In genomic region chr8:117700699-117701098, GRCm38 (mm10) we compare ENCODE assay signal across 19 mouse cellular contexts. TPM values are rescaled to one million over a fixed set of nuclear protein-coding genes. Genes with fewer than 3 reads are reported as not detected.
DNase-seq lines count a peak whose midpoint lies in the region; ATAC-seq and TF ChIP-seq lines count a peak whose summit lies in the region.
"Had no signal": no experiment of that assay in that cellular context is flagged by ENCODE, and none has a peak within 500 bp of the region (broad histone marks: within the 10 kb centered on the region; RNA-seq: fewer than 3 reads in every experiment).

No protein-coding gene starts in this region.

- no peak for TF ChIP-seq CTCF in liver, adult 2 months (IDR thresholded peaks at IDR 0.05; ENCODE audit: low read depth, low read length)

- TF ChIP-seq POLR2A in liver, adult 2 months (IDR thresholded peaks at IDR 0.05; ENCODE audit: extremely low read depth, insufficient read depth, low read length) = no peak

- H3K27ac ChIP-seq in liver, adult 2 months (replicated peaks; ENCODE audit: insufficient read depth, low read depth, low read length) = peak overlapping the region; percentile 98
- H3K27ac ChIP-seq: embryonic facial prominence, embryonic 12.5 days; hindbrain, embryonic 12.5 days had no signal

- peak; percentile 82 for ATAC-seq in megakaryocyte progenitor cell, adult 5-6 weeks (replicated peaks; ENCODE audit: poor library complexity)

- WGBS in liver, adult 2 months = 15% methylated on average over 8 of the region's 8 CpGs

- no peaks in the 10 kb centered on the region for H3K36me3 ChIP-seq in liver, adult 2 months (ENCODE audit: control insufficient read depth, insufficient read depth, low read length)
- H3K36me3 ChIP-seq: embryonic facial prominence, embryonic 12.5 days; hindbrain, embryonic 12.5 days had no signal

- DNase-seq in heart, adult 11 months = peak; percentile 77
- no peak for DNase-seq in heart, postnatal 25 days (ENCODE audit: low spot score)
- peak; percentile 77 for DNase-seq in ZHBTc4 (ENCODE audit: low read depth, low spot score)
- DNase-seq in liver, adult 2 months (ENCODE audit: extremely low read depth, low read depth, low spot score) = peak; percentile 98
- DNase-seq in right cerebral cortex, postnatal 4 days = no peak
- no peak for DNase-seq in layer of hippocampus, adult 18-20 months (ENCODE audit: low spot score in 2 of 2)
- no peak for DNase-seq in heart, postnatal 4 days
- DNase-seq: cerebellum, postnatal 36 days; gastrocnemius, postnatal 36 days; lung, adult 18-20 months; retina, postnatal 1 day; spleen, adult 18-20 months; thymus, postnatal 4 days had no signal

- H3K4me1 ChIP-seq in liver, adult 2 months (ENCODE audit: control insufficient read depth, insufficient read depth, low read length) = peaks cover 13% of the 10 kb centered on the region; the same call in 1 of the 2 replicates

- peak overlapping the region; percentile 71 for H3K4me3 ChIP-seq in liver, adult 2 months (ENCODE audit: insufficient read depth, low read depth, low read length)
- H3K4me3 ChIP-seq: embryonic facial prominence, embryonic 12.5 days; hindbrain, embryonic 12.5 days had no signal

- peak overlapping the region; percentile 95 for H3K9ac ChIP-seq in liver, adult 2 months (ENCODE audit: low read depth, low read length)
- H3K9ac ChIP-seq: embryonic facial prominence, embryonic 12.5 days; hindbrain, embryonic 12.5 days had no signal

- H3K27me3 ChIP-seq in liver, adult 2 months (ENCODE audit: control insufficient read depth, insufficient read depth, low read length) = no peaks in the 10 kb centered on the region
- H3K27me3 ChIP-seq: embryonic facial prominence, embryonic 12.5 days; hindbrain, embryonic 12.5 days had no signal

- intact Hi-C loops in heart, postnatal 25 days (cut with DNase I) = no loop called here

- H3K79me2 ChIP-seq in liver, adult 2 months (ENCODE audit: control insufficient read depth, insufficient read depth, low read length) = peaks cover 12% of the 10 kb centered on the region; the same call in 1 of the 2 replicates

RNA-seq across cellular contexts. Expression of gene Hsd17b2, which starts 1.0 kb away (rescaled TPM):
- total RNA-seq in heart, postnatal 25 days (2021) = not detected
- 228 and 380 TPM in 2 replicates for total RNA-seq in liver, adult 2 months (2014; rRNA removed)
- polyA plus RNA-seq in liver, adult 2 months (2012; rRNA removed) = 234 and 259 TPM in 2 replicates
- total RNA-seq in megakaryocyte progenitor cell, adult 5-6 weeks (2015) = not detected in 2 replicates
- not detected in 2 replicates for total RNA-seq in megakaryocyte progenitor cell, adult 5-6 weeks (2017)
- total RNA-seq in layer of hippocampus, adult 18-20 months (2021) = under 1 TPM in 1 of 2 experiments, not detected in 1; 0.69 TPM
- total RNA-seq in heart, postnatal 4 days (2021) = not detected
- total RNA-seq: gastrocnemius, postnatal 36 days; layer of hippocampus, postnatal 14 days; megakaryocyte-erythroid progenitor cell, adult 5-6 weeks had no signal
- polyA plus RNA-seq: embryonic facial prominence, embryonic 12.5 days; heart, embryonic 14.5 days; hindbrain, embryonic 12.5 days had no signal

RNA-seq across cellular contexts. Expression of gene Sdr42e1, which starts 27.2 kb away (rescaled TPM):
- total RNA-seq in heart, postnatal 25 days (2021) = 1 to 10 TPM; 2.2 to 2.4 TPM
- total RNA-seq in liver, adult 2 months (2014; rRNA removed) = 56.5 and 77.6 TPM in 2 replicates
- 124 and 131 TPM in 2 replicates for polyA plus RNA-seq in liver, adult 2 months (2012; rRNA removed)
- total RNA-seq in megakaryocyte progenitor cell, adult 5-6 weeks (2015) = 3.4 and 4.2 TPM in 2 replicates
- 4.4 and 5.1 TPM in 2 replicates for total RNA-seq in megakaryocyte progenitor cell, adult 5-6 weeks (2017)
- 1 to 10 TPM; 3.9 to 6.1 TPM for total RNA-seq in layer of hippocampus, adult 18-20 months (2021)
- 1 to 10 TPM in 1 of 2 experiments, under 1 TPM in 1; 0.67 to 1.0 TPM for total RNA-seq in heart, postnatal 4 days (2021)

Comparison
In these comparisons a context has a peak if more than half of its experiments do, and no peak if none do; other contexts are left out.
1. DNase-seq: peak in heart, adult 11 months (single experiment), ZHBTc4 (single experiment) and liver, adult 2 months (single experiment); none in heart, postnatal 25 days (single experiment), right cerebral cortex, postnatal 4 days (single experiment), layer of hippocampus, adult 18-20 months (0 of 2) and heart, postnatal 4 days (single experiment).
2. RNA of gene Hsd17b2, which starts 1.0 kb away (total RNA-seq): 228 to 380 TPM in liver, adult 2 months; 0.69 TPM in layer of hippocampus, adult 18-20 months, not detected in heart, postnatal 25 days, not detected in megakaryocyte progenitor cell, adult 5-6 weeks and not detected in heart, postnatal 4 days; every median in the first group is over 100 times any median in the second.